Mouse (Mus musculus) C2C12 (cell line): ENCODE data around the gene Ush1c. TPM values are rescaled to one million over a fixed set of nuclear protein-coding genes. Genes with fewer than 3 reads are reported as not detected.
"Not testable (repeated sequence)": the region's sequence is repeated elsewhere in the genome, so short reads cannot be mapped to it uniquely, and the experiment has no call there.

Experiments
- H3K27me3 ChIP-seq: one replicate; pipeline ENCODE4 v1.6.1; 2011; ENCODE audit not compliant: control insufficient read depth, insufficient read depth, insufficient read length
- H3K36me3 ChIP-seq: one replicate; pipeline ENCODE4 v1.6.1; 2011; ENCODE audit not compliant: control insufficient read depth, insufficient read depth
- H3K4me3 ChIP-seq: one replicate; pipeline ENCODE4 v1.5.1; 2011; ENCODE audit warnings: mild to moderate bottlenecking, control low read depth; ENCODE audit not compliant: poor library complexity, insufficient read depth, severe bottlenecking
- H3K79me2 ChIP-seq: one replicate; pipeline ENCODE4 v1.6.1; 2011; ENCODE audit not compliant: control insufficient read depth, insufficient read depth
- H3K79me3 ChIP-seq: one replicate; pipeline ENCODE4 v1.6.1; 2011; ENCODE audit warnings: low read depth, control low read depth
- H3ac ChIP-seq: one replicate; pipeline ENCODE3; 2011; ENCODE audit warnings: low read depth; ENCODE audit not compliant: control insufficient read depth, insufficient read length
- CEBPB ChIP-seq: IDR thresholded peaks from one replicate; pipeline ENCODE4 v1.6.1; 2011; ENCODE audit warnings: low read depth, mild to moderate bottlenecking, control low read depth, moderate library complexity
- CTCF ChIP-seq: IDR thresholded peaks from one replicate; pipeline ENCODE4 v1.5.1; 2011; ENCODE audit not compliant: control insufficient read depth, insufficient read depth, insufficient read length
- FOSL1 ChIP-seq: IDR thresholded peaks from one replicate; pipeline ENCODE4 v1.8.0; 2011; ENCODE audit warnings: mild to moderate bottlenecking, low read length; ENCODE audit not compliant: poor library complexity, insufficient read depth, severe bottlenecking
- MAX ChIP-seq: IDR thresholded peaks from one replicate; pipeline ENCODE4 v1.6.1; 2011; ENCODE audit warnings: mild to moderate bottlenecking, control low read depth
- MYOD1 ChIP-seq: IDR thresholded peaks from one replicate; pipeline ENCODE4 v1.6.1; 2011; ENCODE audit warnings: low read depth; ENCODE audit not compliant: control insufficient read depth, insufficient read length
- MYOG ChIP-seq: IDR thresholded peaks from one replicate; pipeline ENCODE4 v1.6.1; 2011; ENCODE audit not compliant: control insufficient read depth, insufficient read length; ENCODE audit errors: extremely low read depth
- USF1 ChIP-seq: IDR thresholded peaks from one replicate; pipeline ENCODE4 v1.6.1; 2011; ENCODE audit warnings: low read depth, mild to moderate bottlenecking, control low read depth, moderate library complexity
- polyA plus RNA-seq: library from polyadenylated mRNA; unstranded; fragments of >200 nt; fragmentation: generic; extraction: Trizol; gene quantifications from one replicate; pipeline ENCODE4 v1.2.1, GENCODE M21; 2012; ENCODE audit warnings: missing spikeins

Gene Ush1c
- polyA plus RNA-seq, 1 experiment, result not detected

- TF ChIP-seq USF1 (no peak), FOSL1 (no peak), MYOG (no peak), CEBPB (no peak)
- Histone ChIP-seq H3K79me3 (no peaks in the 10 kb centered on the region), H3K79me2 (no peaks in the 10 kb centered on the region), H3ac (no peak within 1 kb of the TSS), H3K27me3 (peaks cover 52% of the 10 kb centered on the region), H3K36me3 (no peaks in the 10 kb centered on the region), H3K4me3 (no peak within 1 kb of the TSS)
These were observed 58.6 kb downstream of the Ush1c start, which contains the start of gene Abcc8 for GRCm38 (mm10) chr7:46179431-46180275. Gene Abcc8 (minus strand): TSS chr7:46180033.

DNA sequence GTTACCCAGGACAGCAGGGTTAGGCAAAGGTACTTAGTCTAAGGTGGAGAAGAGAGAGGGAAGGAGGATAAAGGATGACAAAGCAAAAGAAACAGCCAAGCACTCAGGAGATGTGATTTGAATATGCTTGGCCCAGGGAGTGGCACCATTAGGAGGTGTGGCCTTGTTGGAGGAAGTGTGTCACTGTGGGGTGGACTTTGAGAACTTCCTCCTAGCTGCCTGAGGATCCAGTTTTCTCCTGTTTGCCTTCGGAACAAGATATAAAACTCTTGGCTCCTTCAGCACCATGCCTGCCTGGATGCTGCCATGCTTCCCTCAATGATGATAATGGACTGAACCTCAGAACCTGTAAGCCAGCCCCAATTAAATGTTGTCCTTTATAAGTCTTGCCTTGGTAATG is 69.3 kb downstream of the Ush1c start:
- H3K79me3 ChIP-seq, H3ac ChIP-seq, H3K4me3 ChIP-seq, H3K79me2 ChIP-seq, H3K36me3 ChIP-seq: not testable (repeated sequence)
- H3K27me3 ChIP-seq, result peaks cover 27% of the 10 kb centered on the region

DNA sequence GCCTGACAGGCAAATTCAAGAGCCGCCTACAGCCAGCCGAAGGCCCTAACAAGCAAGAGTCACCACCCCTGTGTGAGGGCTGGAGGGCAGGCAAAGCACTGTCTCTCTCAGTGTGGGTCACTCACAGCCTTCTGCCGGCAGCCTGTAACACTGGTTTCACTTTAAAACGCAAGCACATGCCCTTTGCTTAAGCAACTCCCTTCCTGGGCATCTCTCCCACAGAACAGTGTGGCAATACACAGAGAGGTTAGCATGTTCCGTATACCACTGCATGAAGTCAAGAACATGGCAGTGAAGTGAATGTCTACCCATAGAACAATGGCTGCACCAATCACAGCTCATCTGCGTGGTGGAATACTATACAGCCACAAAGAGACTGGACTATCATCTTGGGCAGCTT is 69.9 kb downstream of the Ush1c start:
- Histone ChIP-seq H3K27me3 (peaks cover 26% of the 10 kb centered on the region), H3K4me3 (no peak overlapping the region), H3K79me3 (no peaks in the 10 kb centered on the region), H3ac (no peak overlapping the region), H3K79me2 (no peaks in the 10 kb centered on the region), H3K36me3 (no peaks in the 10 kb centered on the region)
- no peak for TF ChIP-seq MYOD1
- no peak for TF ChIP-seq MYOG
- no peak for TF ChIP-seq USF1
- TF ChIP-seq MAX, result no peak

DNA sequence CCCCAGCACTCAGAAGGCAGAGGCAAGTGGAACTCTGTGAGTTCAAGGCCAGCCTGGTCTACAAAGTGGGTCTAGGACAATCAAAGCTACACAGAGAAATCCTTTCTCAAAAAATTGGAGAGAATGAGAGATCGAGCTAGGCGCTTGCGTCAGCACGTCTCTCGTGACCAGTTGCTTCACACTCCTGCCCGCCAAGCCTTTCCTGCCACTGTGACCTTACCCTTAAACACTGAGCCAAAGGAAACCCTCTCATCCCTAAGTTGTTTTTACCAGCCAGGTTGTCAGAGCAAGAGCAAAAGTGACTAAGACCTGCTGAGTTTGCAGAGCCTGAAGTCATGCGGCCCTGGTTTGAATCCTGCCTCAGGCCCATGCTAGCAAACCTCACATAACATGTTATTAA is 70.4 kb downstream of the Ush1c start:
- Histone ChIP-seq H3K79me2 (no peaks in the 10 kb centered on the region), H3K79me3 (no peaks in the 10 kb centered on the region), H3K27me3 (peaks cover 26% of the 10 kb centered on the region), H3K36me3 (no peaks in the 10 kb centered on the region), H3ac (no peak overlapping the region), H3K4me3 (no peak overlapping the region)
- TF ChIP-seq MYOD1, result no peak
- TF ChIP-seq MAX, result no peak
- no peak for TF ChIP-seq FOSL1
- no peak for TF ChIP-seq MYOG
- TF ChIP-seq CTCF, result no peak
- no peak for TF ChIP-seq USF1
- no peak for TF ChIP-seq CEBPB

- Histone ChIP-seq H3K79me2 (no peaks in the 10 kb centered on the region), H3K4me3 (no peak overlapping the region), H3K79me3 (no peaks in the 10 kb centered on the region), H3K36me3 (no peaks in the 10 kb centered on the region), H3ac (no peak overlapping the region), H3K27me3 (peaks cover 41% of the 10 kb centered on the region)
- TF ChIP-seq MYOG (no peak), FOSL1 (no peak), USF1 (no peak), CTCF (no peak), MAX (no peak), MYOD1 (no peak), CEBPB (no peak)
These were observed 72.4 kb downstream of the Ush1c start for GRCm38 (mm10) chr7:46165876-46166275.

GRCm38 (mm10) chr7:46162731-46163130 is 75.6 kb downstream of the Ush1c start:
- Histone ChIP-seq H3K4me3 (no peak overlapping the region), H3K27me3 (peaks cover 59% of the 10 kb centered on the region), H3K79me2 (no peaks in the 10 kb centered on the region), H3ac (no peak overlapping the region), H3K36me3 (no peaks in the 10 kb centered on the region), H3K79me3 (no peaks in the 10 kb centered on the region)
- no peak for TF ChIP-seq MYOD1
- no peak for TF ChIP-seq CTCF
- no peak for TF ChIP-seq USF1
